Mouse (Mus musculus): ENCODE results near the gene Srarp.

Srarp gene

GRCm38 (mm10) chr4:141389366-141390150 lies 46.3 kb downstream of the Srarp start:
- no peak for DNase-seq (ENCODE audit: extremely low read depth, low read depth, low spot score)

GRCm38 (mm10) chr4:141387933-141388332 lies 48.0 kb downstream of the Srarp start:
- no peak for DNase-seq (ENCODE audit: extremely low read depth, low read depth, low spot score)

- DNase-seq (ENCODE audit: extremely low read depth, low read depth, low spot score): peak; percentile 14
These were observed 48.7 kb downstream of the Srarp start for GRCm38 (mm10) chr4:141387093-141387784.

DNA sequence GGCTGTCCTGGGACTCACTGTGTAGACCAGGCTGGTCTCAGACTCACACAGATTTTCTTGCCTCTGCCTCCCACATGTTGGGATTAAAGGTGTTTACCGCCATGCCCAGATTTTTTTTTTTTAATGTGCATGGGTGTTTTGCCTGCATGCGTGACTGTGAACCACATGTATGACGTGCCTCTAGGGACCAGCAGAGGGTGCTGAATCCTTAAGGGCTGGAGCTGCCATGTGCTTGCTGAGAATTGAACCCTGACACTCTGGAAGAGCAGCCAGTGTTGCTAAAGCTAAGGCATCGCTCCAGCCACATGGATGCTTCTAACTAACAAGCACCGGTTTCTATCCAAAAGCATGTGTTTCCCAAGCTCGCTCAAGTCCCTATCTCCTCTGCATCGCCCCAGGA lies 49.8 kb downstream of the Srarp start:
- DNase-seq (ENCODE audit: extremely low read depth, low read depth, low spot score): no peak

- DNase-seq (ENCODE audit: extremely low read depth, low read depth, low spot score): no peak
These were observed 50.6 kb downstream of the Srarp start for GRCm38 (mm10) chr4:141385275-141385674.

Measured in fat pad, adult 2 months (tissue).